Mouse (Mus musculus) intestine, embryonic 14.5 days (tissue): ENCODE measurements at regions not wholly inside any gene's neighbourhood (a gene's known extent, or its start where the extent isn't known, plus 50 kb on each side); places are given as distances from the start of the nearest gene placed in this dataset.

Experiments
- ATAC-seq: fragments of 200-750 bp; cut with Nextera tagmentation; replicated peaks from 2 replicates; pipeline ENCODE4 v1.8.0; 2017; ENCODE audit warnings: low read depth, moderate number of reproducible peaks, moderate TSS enrichment, moderate library complexity; ENCODE audit not compliant: low FRiP score, low TSS enrichment
- DNase-seq: peaks from one replicate; pipeline ENCODE4 v3.0.0-alpha.2; 2018; ENCODE audit warnings: low spot score
- H3K27ac ChIP-seq: fragments of 300-500 bp; sonication (generic); 2 replicates; pipeline ENCODE4 v1.5.1; 2014; ENCODE audit warnings: low read depth, mild to moderate bottlenecking, control low read depth
- H3K27me3 ChIP-seq: fragments of 300-500 bp; sonication (generic); replicated peaks from 2 replicates; pipeline ENCODE4 v1.6.1; 2014; ENCODE audit warnings: low read length, control low read depth; ENCODE audit not compliant: control insufficient read depth, insufficient read depth
- H3K36me3 ChIP-seq: fragments of 300-500 bp; sonication (generic); 2 replicates; pipeline ENCODE4 v1.6.1; 2014; ENCODE audit warnings: low read length, control low read depth; ENCODE audit not compliant: control insufficient read depth, insufficient read depth
- H3K4me1 ChIP-seq: fragments of 300-500 bp; sonication (generic); replicated peaks from 2 replicates; pipeline ENCODE4 v1.6.1; 2014; ENCODE audit warnings: low read length, control low read depth, mixed read lengths; ENCODE audit not compliant: control insufficient read depth, insufficient read depth
- H3K4me2 ChIP-seq: fragments of 300-500 bp; sonication (generic); 2 replicates; pipeline ENCODE4 v1.6.1; 2014; ENCODE audit warnings: low read length
- H3K4me3 ChIP-seq: fragments of 300-500 bp; sonication (generic); 2 replicates; pipeline ENCODE4 v1.5.1; 2014; ENCODE audit warnings: low read depth, low read length, control low read depth, mixed read lengths
- H3K9ac ChIP-seq: fragments of 300-500 bp; sonication (generic); 2 replicates; pipeline ENCODE4 v1.6.1; 2014; ENCODE audit warnings: mild to moderate bottlenecking, low read length
- H3K9me3 ChIP-seq: fragments of 300-500 bp; sonication (generic); 2 replicates; pipeline ENCODE4 v1.6.1; 2016; ENCODE audit warnings: low read length, control low read depth; ENCODE audit not compliant: control insufficient read depth
- WGBS: fragments of 180-500 bp; shearing (Covaris S2); extraction: QIAGEN DNeasy Blood & Tissue Kit; methylation state at CpG from one replicate; pipeline ENCODE4 v1.1.7; 2014; 5-methylcytosine and 5-hydroxymethylcytosine counted together

GRCm38 (mm10) chr19:36266346-36266745 is 81.8 kb upstream of the Pcgf5 start:
- no peak for ATAC-seq
- WGBS: 63% methylated on average over 8 of the region's 8 CpGs

GRCm38 (mm10) chr19:36273466-36273865 is 74.6 kb upstream of the Pcgf5 start:
- Histone ChIP-seq H3K9me3 (no peaks in the 10 kb centered on the region), H3K9ac (no peak overlapping the region), H3K4me3 (no peak overlapping the region), H3K4me1 (no peaks in the 10 kb centered on the region), H3K4me2 (no peak overlapping the region), H3K27ac (no peak overlapping the region), H3K27me3 (no peaks in the 10 kb centered on the region), H3K36me3 (no peaks in the 10 kb centered on the region)
- ATAC-seq (no peak), DNase-seq (no peak)
- 67% methylated on average over 3 of the region's 3 CpGs for WGBS

More at GRCm38 (mm10) chr19:36266346-36266745, 81.8 kb upstream of the Pcgf5 start:
- no peaks in the 10 kb centered on the region for H3K9me3 ChIP-seq
- no peaks in the 10 kb centered on the region for H3K4me1 ChIP-seq
- no peak overlapping the region for H3K27ac ChIP-seq
- H3K36me3 ChIP-seq: no peaks in the 10 kb centered on the region
- H3K9ac ChIP-seq: no peak overlapping the region
- H3K27me3 ChIP-seq: no peaks in the 10 kb centered on the region
- no peak overlapping the region for H3K4me2 ChIP-seq
- no peak for DNase-seq
- H3K4me3 ChIP-seq: no peak overlapping the region

- 63% methylated on average over 4 of the region's 4 CpGs for WGBS
- H3K4me3 ChIP-seq: no peak overlapping the region
- no peak overlapping the region for H3K9ac ChIP-seq
- H3K4me1 ChIP-seq: no peaks in the 10 kb centered on the region
- H3K36me3 ChIP-seq: no peaks in the 10 kb centered on the region
- H3K4me2 ChIP-seq: no peak overlapping the region
- H3K27ac ChIP-seq: no peak overlapping the region
- DNase-seq (no peak), ATAC-seq (no peak)
- H3K9me3 ChIP-seq: no peaks in the 10 kb centered on the region
- no peaks in the 10 kb centered on the region for H3K27me3 ChIP-seq
Measured at GRCm38 (mm10) chr19:36285465-36285864, 62.6 kb upstream of the Pcgf5 start.

- DNase-seq: no peak
- ATAC-seq: no peak
- WGBS: 13% methylated on average over 4 of the region's 4 CpGs
Measured at GRCm38 (mm10) chr19:36290778-36291177, 57.3 kb upstream of the Pcgf5 start.

GRCm38 (mm10) chr19:36293177-36293969 is 54.7 kb upstream of the Pcgf5 start:
- no peak overlapping the region for H3K4me3 ChIP-seq

More at GRCm38 (mm10) chr19:36290778-36291177, 57.3 kb upstream of the Pcgf5 start:
- no peaks in the 10 kb centered on the region for H3K27me3 ChIP-seq
- H3K9ac ChIP-seq: no peak overlapping the region
- H3K4me1 ChIP-seq: no peaks in the 10 kb centered on the region
- no peak overlapping the region for H3K27ac ChIP-seq
- no peak overlapping the region for H3K4me2 ChIP-seq
- no peak overlapping the region for H3K4me3 ChIP-seq
- H3K9me3 ChIP-seq: no peaks in the 10 kb centered on the region
- no peaks in the 10 kb centered on the region for H3K36me3 ChIP-seq

More at GRCm38 (mm10) chr19:36293177-36293969, 54.7 kb upstream of the Pcgf5 start:
- 68% methylated on average over 6 of the region's 6 CpGs for WGBS
- H3K4me1 ChIP-seq: no peaks in the 10 kb centered on the region
- H3K27me3 ChIP-seq: no peaks in the 10 kb centered on the region
- ATAC-seq: no peak
- no peak overlapping the region for H3K9ac ChIP-seq
- H3K4me2 ChIP-seq: no peak overlapping the region
- H3K27ac ChIP-seq: no peak overlapping the region
- no peaks in the 10 kb centered on the region for H3K36me3 ChIP-seq
- H3K9me3 ChIP-seq: no peaks in the 10 kb centered on the region
- no peak for DNase-seq
